Mouse (Mus musculus) stomach, embryonic 14.5 days (tissue): Measurements from ENCODE around the gene Eml4. TPM values are rescaled to one million over a fixed set of nuclear protein-coding genes. Genes with fewer than 3 reads are reported as not detected.

Experiments
- ATAC-seq: fragments of 200-750 bp; cut with Nextera tagmentation; 2 replicates; pipeline ENCODE4 v1.8.0; 2017; ENCODE audit warnings: low read depth, moderate TSS enrichment; ENCODE audit not compliant: insufficient number of reproducible peaks, insufficient read depth, low FRiP score
- H3K27ac ChIP-seq: fragments of 300-500 bp; sonication (generic); 2 replicates; pipeline ENCODE4 v1.5.1; 2014; ENCODE audit warnings: mild to moderate bottlenecking, low read length, moderate library complexity, mixed read lengths
- H3K27me3 ChIP-seq: fragments of 300-500 bp; sonication (generic); 2 replicates; pipeline ENCODE4 v1.6.1; 2014; ENCODE audit warnings: low read length, control low read depth, mixed read lengths; ENCODE audit not compliant: control insufficient read depth, insufficient read depth
- H3K36me3 ChIP-seq: fragments of 300-500 bp; sonication (generic); 2 replicates; pipeline ENCODE4 v1.6.1; 2014; ENCODE audit warnings: mild to moderate bottlenecking, control low read depth, low read length, moderate library complexity, mixed read lengths; ENCODE audit not compliant: control insufficient read depth, insufficient read depth
- H3K4me1 ChIP-seq: fragments of 300-500 bp; sonication (generic); 2 replicates; pipeline ENCODE4 v1.6.1; 2014; ENCODE audit warnings: low read length, control low read depth, mixed read lengths; ENCODE audit not compliant: control insufficient read depth, insufficient read depth
- H3K4me2 ChIP-seq: fragments of 300-500 bp; sonication (generic); replicated peaks from 2 replicates; pipeline ENCODE4 v1.6.1; 2014; ENCODE audit warnings: low read depth, low read length, control low read depth
- H3K4me3 ChIP-seq: fragments of 300-500 bp; sonication (generic); 2 replicates; pipeline ENCODE4 v1.5.1; 2014; ENCODE audit warnings: low read depth, low read length, control low read depth
- H3K9ac ChIP-seq: fragments of 300-500 bp; sonication (generic); replicated peaks from 2 replicates; pipeline ENCODE4 v1.6.1; 2014; ENCODE audit warnings: low read depth, mild to moderate bottlenecking, control low read depth, low read length, moderate library complexity, mixed read lengths
- H3K9me3 ChIP-seq: fragments of 300-500 bp; sonication (generic); 2 replicates; pipeline ENCODE4 v1.6.1; 2016; ENCODE audit warnings: low read depth, low read length, control low read depth; ENCODE audit not compliant: control insufficient read depth
- WGBS: fragments of 180-500 bp; shearing (Covaris S2); extraction: QIAGEN DNeasy Blood & Tissue Kit; methylation state at CpG from one replicate; pipeline ENCODE4 v1.1.7; 2014; 5-methylcytosine and 5-hydroxymethylcytosine counted together
- polyA plus RNA-seq: library from polyadenylated mRNA; unstranded; fragments of >200 nt; fragmentation: Nextera tagmentation; extraction: Ambion mirVana; gene quantifications from 2 replicates; pipeline ENCODE4 v1.2.1, GENCODE M21; 2014

Eml4 gene
- polyA plus RNA-seq, 1 experiment from 2014 or later = 41.9 TPM

- no peak for ATAC-seq
- Histone ChIP-seq H3K4me1 (peaks cover 24% of the 10 kb centered on the region), H3K36me3 (no peaks in the 10 kb centered on the region), H3K4me2 (no peak overlapping the region), H3K9ac (no peak overlapping the region), H3K4me3 (no peak overlapping the region), H3K27ac (no peak overlapping the region), H3K27me3 (no peaks in the 10 kb centered on the region), H3K9me3 (no peaks in the 10 kb centered on the region)
- 12% methylated on average over 5 of the region's 5 CpGs for WGBS
Measured at GRCm38 (mm10) chr17:83526091-83526561, 175.4 kb downstream of the Eml4 start.

DNA sequence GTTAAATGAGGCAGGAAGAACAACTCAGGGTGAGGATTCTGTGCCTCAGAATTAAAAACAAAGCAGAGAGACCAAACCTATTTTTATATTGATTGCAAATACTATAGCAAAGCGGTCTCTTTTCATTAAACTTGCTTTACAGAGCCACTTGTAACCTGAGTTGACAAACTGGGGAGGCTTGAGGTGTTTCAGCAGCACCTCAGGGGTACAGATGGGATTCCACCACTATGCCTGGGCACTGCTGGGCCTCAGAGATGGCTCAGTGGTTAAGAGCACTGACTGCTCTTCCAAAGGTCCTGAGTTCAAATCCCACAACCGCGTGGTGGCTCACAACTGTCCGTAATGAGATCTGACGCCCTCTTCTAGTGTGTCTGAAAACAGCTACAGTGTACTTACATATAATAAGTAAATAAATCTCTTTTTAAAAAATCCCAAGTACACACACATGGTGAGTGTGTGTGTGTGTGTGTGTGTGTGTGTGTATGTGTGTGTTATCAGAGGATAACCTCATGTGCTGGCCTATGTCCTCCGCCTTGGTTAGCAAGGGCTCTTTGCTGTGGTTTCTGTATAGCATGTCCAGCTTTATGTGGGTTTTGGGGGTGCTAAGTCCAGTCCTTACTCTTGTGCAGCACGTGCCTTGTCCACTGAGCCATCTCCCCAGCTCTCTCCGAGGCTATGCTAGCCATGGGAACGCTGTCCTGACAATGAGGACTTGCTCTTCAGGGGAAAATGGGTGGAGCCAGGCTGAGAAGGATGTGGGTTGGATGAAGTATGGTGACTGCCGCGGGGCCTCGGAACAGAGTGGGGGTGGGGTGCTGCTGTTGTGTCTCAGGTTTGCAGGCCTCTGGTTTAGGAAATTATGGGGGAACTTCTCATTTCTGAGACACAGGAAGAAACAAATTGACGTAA is 176.1 kb downstream of the Eml4 start:
- H3K9ac ChIP-seq = 0 out of 2 replicates have a peak overlapping the region, but pooled peaks have one; percentile 14
- peak; percentile 80 for ATAC-seq
- no peak overlapping the region for H3K4me3 ChIP-seq
- H3K4me2 ChIP-seq = peak overlapping the region; percentile 42
- no peaks in the 10 kb centered on the region for H3K36me3 ChIP-seq
- H3K27ac ChIP-seq = peak overlapping the region; percentile 16; the same call in 1 of the 2 replicates
- 31% methylated on average over 13 of the region's 13 CpGs for WGBS
- peaks cover 24% of the 10 kb centered on the region for H3K4me1 ChIP-seq
- H3K27me3 ChIP-seq = no peaks in the 10 kb centered on the region
- H3K9me3 ChIP-seq = no peaks in the 10 kb centered on the region

DNA sequence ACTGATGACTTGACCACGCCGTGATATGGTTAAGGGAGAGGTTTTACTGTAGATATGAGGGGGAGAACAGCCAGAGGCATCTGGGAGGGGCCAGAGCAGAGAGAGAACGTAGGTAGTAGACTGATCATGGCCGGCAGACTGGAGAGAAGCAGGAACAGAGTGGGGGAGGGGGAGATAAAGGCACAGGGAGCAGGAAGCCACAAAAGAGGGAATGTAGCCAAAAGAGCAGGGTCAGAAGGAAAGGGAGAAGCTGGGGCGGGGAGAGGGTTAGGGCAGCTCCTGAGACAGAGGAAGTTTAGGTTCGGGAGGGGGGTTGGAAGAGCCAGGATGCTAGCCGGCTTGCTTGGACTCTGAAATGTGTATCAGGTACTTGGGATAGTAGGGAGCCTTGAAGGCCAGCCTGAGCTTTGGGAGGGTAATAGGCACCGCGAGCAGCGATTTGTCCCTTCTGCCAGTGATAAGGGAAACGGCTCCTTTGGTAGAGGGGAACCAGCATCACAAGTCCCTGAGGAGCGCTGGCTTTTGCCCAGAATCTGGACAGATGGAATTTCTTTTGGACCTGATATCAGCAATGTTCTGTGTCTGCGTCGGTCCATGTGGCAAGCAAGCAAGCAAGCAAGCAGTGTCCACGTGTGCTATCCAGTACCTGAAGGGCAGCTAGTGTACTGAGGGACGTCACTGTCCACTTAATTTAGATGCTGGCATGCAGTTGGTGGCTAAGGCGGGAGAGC is 177.1 kb downstream of the Eml4 start:
- 24% methylated on average over 17 of the region's 17 CpGs for WGBS
- peak overlapping the region; percentile 16; the same call in 1 of the 2 replicates for H3K27ac ChIP-seq
- peak overlapping the region; percentile 14; the same call in 1 of the 2 replicates for H3K9ac ChIP-seq
- no peaks in the 10 kb centered on the region for H3K27me3 ChIP-seq
- no peaks in the 10 kb centered on the region for H3K9me3 ChIP-seq
- H3K36me3 ChIP-seq = no peaks in the 10 kb centered on the region
- peak; percentile 73 for ATAC-seq
- peak overlapping the region; percentile 42 for H3K4me2 ChIP-seq
- peaks cover 24% of the 10 kb centered on the region for H3K4me1 ChIP-seq
- no peak overlapping the region for H3K4me3 ChIP-seq

Other genes starting within 250 kb of the Eml4 start
- 28.4 and 28.9 TPM in 2 replicates for gene Pkdcc, start 135.6 kb upstream of the Eml4 start, polyA plus RNA-seq
- 187 and 189 TPM in 2 replicates for gene Cox7a2l, start 166.4 kb downstream of the Eml4 start, polyA plus RNA-seq